Mouse (Mus musculus) neural tube, embryonic 11.5 days (tissue): ENCODE data around the gene Camkv. TPM values are rescaled to one million over a fixed set of nuclear protein-coding genes. Genes with fewer than 3 reads are reported as not detected.
A peak's percentile ranks its signal among the peaks of the same experiment; 100 is the strongest.

Experiments used
- ATAC-seq: fragments of 200-750 bp; cut with Nextera tagmentation; 2 replicates; pipeline ENCODE4 v1.8.0; 2017; ENCODE audit warnings: moderate number of reproducible peaks, mild to moderate bottlenecking, moderate TSS enrichment, moderate library complexity; ENCODE audit not compliant: insufficient read depth, low FRiP score, low TSS enrichment
- DNase-seq: peaks from one replicate; pipeline ENCODE4 v3.0.0-alpha.2; 2015; ENCODE audit warnings: low spot score
- H3K27ac ChIP-seq: fragments of 300-500 bp; sonication (generic); 2 replicates; pipeline ENCODE4 v1.5.1; 2014; ENCODE audit warnings: low read depth, mild to moderate bottlenecking, low read length
- H3K27me3 ChIP-seq: fragments of 300-500 bp; sonication (generic); 2 replicates; pipeline ENCODE4 v1.6.1; 2014; ENCODE audit warnings: mild to moderate bottlenecking, low read length, mixed read lengths; ENCODE audit not compliant: control insufficient read depth, insufficient read depth
- H3K36me3 ChIP-seq: fragments of 300-500 bp; sonication (generic); 2 replicates; pipeline ENCODE4 v1.6.1; 2014; ENCODE audit warnings: mild to moderate bottlenecking, low read length, moderate library complexity, mixed read lengths; ENCODE audit not compliant: control insufficient read depth, insufficient read depth
- H3K4me1 ChIP-seq: fragments of 300-500 bp; sonication (generic); 2 replicates; pipeline ENCODE4 v1.6.1; 2014; ENCODE audit warnings: low read length, mixed read lengths; ENCODE audit not compliant: control insufficient read depth, insufficient read depth
- H3K4me2 ChIP-seq: fragments of 300-500 bp; sonication (generic); 2 replicates; pipeline ENCODE4 v1.6.1; 2014; ENCODE audit warnings: low read depth, mild to moderate bottlenecking, moderate library complexity
- H3K4me3 ChIP-seq: fragments of 300-500 bp; sonication (generic); 2 replicates; pipeline ENCODE4 v1.5.1; 2014; ENCODE audit warnings: low read depth, low read length
- H3K9ac ChIP-seq: fragments of 300-500 bp; sonication (generic); 2 replicates; pipeline ENCODE4 v1.6.1; 2014; ENCODE audit warnings: mild to moderate bottlenecking, low read length
- H3K9me3 ChIP-seq: fragments of 300-500 bp; sonication (generic); 2 replicates; pipeline ENCODE4 v1.6.1; 2016; ENCODE audit warnings: low read length; ENCODE audit not compliant: control insufficient read depth
- WGBS: fragments of 180-500 bp; shearing (Covaris S2); extraction: QIAGEN DNeasy Blood & Tissue Kit; methylation state at CpG from one replicate; pipeline ENCODE4 v1.1.7; 2014; 5-methylcytosine and 5-hydroxymethylcytosine counted together
- polyA plus RNA-seq: library from polyadenylated mRNA; unstranded; fragments of >200 nt; fragmentation: Nextera tagmentation; extraction: Ambion mirVana; gene quantifications from 2 replicates; pipeline ENCODE4 v1.2.1, GENCODE M21; 2014

Camkv gene
- polyA plus RNA-seq, 1 experiment from 2014 or later: 4.3 TPM

GRCm38 (mm10) chr9:107928169-107928568 is 7.3 kb upstream of the Camkv start, which contains the start of gene Actl11:
TSS of gene Actl11 (plus strand) at chr9:107928469.
- ATAC-seq (no peak), DNase-seq (no peak)
- Histone ChIP-seq H3K36me3 (no peaks in the 10 kb centered on the region), H3K4me2 (no peak within 1 kb of the TSS), H3K9ac (no peak within 1 kb of the TSS), H3K4me3 (no peak within 1 kb of the TSS), H3K27me3 (no peaks in the 10 kb centered on the region), H3K9me3 (no peaks in the 10 kb centered on the region), H3K27ac (no peak within 1 kb of the TSS), H3K4me1 (no peaks in the 10 kb centered on the region)
- WGBS: 82% methylated on average over 3 of the region's 3 CpGs

DNA sequence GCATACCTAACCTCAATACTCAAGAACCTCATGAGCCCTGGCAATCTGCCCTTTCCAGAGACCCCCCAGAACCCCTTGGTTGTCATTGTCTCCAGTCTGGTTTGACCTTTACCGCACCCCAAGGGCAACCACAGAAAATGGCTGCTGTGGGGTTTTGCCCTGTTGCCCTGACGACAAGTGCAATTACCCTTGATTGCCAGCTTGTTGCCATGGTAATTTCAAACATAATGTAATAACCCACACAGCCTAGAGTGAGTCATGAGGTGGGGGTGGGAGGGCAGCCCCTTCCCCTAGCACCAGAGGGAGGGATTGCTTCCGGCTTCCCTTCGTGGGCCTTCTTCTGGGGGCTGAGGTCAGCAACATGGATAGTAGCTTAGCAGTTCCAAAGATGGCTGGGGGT is 3.3 kb upstream of the Camkv start:
- Histone ChIP-seq H3K4me3 (no peak overlapping the region), H3K36me3 (no peaks in the 10 kb centered on the region), H3K9me3 (no peaks in the 10 kb centered on the region), H3K4me1 (peaks cover 14% of the 10 kb centered on the region), H3K4me2 (no peak overlapping the region), H3K27ac (no peak overlapping the region), H3K27me3 (no peaks in the 10 kb centered on the region; the same call in 1 of the 2 replicates), H3K9ac (no peak overlapping the region)
- 57% methylated on average over 4 of the region's 4 CpGs for WGBS
- DNase-seq: no peak
- no peak for ATAC-seq

DNA sequence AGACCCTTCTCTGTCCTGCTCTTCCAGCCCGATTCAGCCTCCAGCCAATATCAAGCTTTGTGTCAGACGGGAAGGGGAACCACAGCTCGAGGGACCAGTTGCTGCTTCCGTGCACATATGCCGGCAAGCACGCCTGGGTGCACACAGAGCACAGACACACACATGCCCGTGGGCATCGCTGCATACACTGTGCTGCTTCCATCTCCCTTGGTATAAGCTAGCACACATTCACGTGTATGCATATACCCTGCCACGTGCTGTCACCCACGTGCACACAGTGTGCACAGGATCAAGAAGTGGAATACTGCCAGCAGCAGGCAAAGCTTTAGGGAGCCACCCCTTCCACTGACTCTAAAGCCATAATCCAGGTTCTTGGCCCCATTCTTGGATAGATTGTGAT is 1.3 kb upstream of the Camkv start:
- ATAC-seq (no peak), DNase-seq (no peak)
- Histone ChIP-seq H3K27ac (no peak overlapping the region), H3K9ac (no peak overlapping the region; the same call in 1 of the 2 replicates), H3K36me3 (no peaks in the 10 kb centered on the region), H3K27me3 (no peaks in the 10 kb centered on the region; the same call in 1 of the 2 replicates), H3K4me1 (peaks cover 14% of the 10 kb centered on the region), H3K9me3 (no peaks in the 10 kb centered on the region), H3K4me3 (no peak overlapping the region), H3K4me2 (no peak overlapping the region)
- 90% methylated on average over 11 of the region's 11 CpGs for WGBS

- Histone ChIP-seq H3K27ac (no peak overlapping the region), H3K27me3 (no peaks in the 10 kb centered on the region; the same call in 1 of the 2 replicates), H3K4me1 (peaks cover 14% of the 10 kb centered on the region), H3K4me2 (peak overlapping the region; percentile 96), H3K9me3 (no peaks in the 10 kb centered on the region), H3K4me3 (peak overlapping the region; percentile 51), H3K36me3 (no peaks in the 10 kb centered on the region), H3K9ac (peak overlapping the region; percentile 67)
- DNase-seq (peak; percentile 61), ATAC-seq (peak; percentile 45; the same call in 1 of the 2 replicates)
- WGBS: under 1% methylated on average over 40 of the region's 41 CpGs
Observed at GRCm38 (mm10) chr9:107935790-107936214, 328 bp downstream of the Camkv start.

DNA sequence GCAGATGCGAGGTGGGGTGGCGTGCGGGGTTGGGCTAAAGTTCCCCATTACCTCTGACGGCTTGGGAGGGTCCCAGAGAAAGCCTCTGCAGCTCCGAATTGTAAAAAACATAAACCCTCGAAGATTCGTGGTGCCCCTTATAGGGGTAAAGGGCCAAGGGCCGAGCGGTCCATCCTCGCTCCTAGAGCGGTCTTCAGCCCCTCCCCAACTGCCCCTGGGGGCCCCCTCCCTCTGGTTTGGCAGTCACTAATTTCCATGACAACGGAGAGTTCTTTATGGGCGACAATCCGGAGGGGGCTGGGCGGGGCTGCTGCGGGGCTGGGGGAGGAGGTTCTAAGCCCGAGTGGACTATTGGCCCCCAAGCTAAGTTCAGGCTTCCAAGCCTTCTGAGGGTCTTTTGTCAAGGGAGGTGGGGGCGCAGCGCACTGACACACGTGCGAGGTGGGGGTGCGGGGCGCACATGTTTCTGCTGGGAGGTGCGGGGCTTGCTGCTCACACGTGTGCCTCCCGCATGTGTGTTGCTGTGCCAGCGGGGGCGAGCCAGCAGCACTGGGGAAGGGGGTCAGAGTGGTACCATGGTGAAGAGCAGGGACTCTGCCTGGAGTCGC is 845 bp downstream of the Camkv start:
- Histone ChIP-seq H3K4me2 (peak overlapping the region; percentile 96), H3K4me3 (peak overlapping the region; percentile 51), H3K9ac (peak overlapping the region; percentile 67), H3K27me3 (no peaks in the 10 kb centered on the region; the same call in 1 of the 2 replicates), H3K9me3 (no peaks in the 10 kb centered on the region), H3K36me3 (no peaks in the 10 kb centered on the region), H3K27ac (no peak overlapping the region), H3K4me1 (peaks cover 14% of the 10 kb centered on the region)
- peak; percentile 61; the same call in 1 of the 2 replicates for ATAC-seq
- WGBS: 2% methylated on average over 29 of the region's 29 CpGs
- peak; percentile 38 for DNase-seq

GRCm38 (mm10) chr9:107936831-107937230 is 1.4 kb downstream of the Camkv start:
- Histone ChIP-seq H3K27me3 (no peaks in the 10 kb centered on the region; the same call in 1 of the 2 replicates), H3K27ac (no peak overlapping the region), H3K9me3 (no peaks in the 10 kb centered on the region), H3K4me3 (peak overlapping the region; percentile 51), H3K9ac (peak overlapping the region; percentile 67), H3K4me2 (peak overlapping the region; percentile 96), H3K4me1 (peaks cover 14% of the 10 kb centered on the region), H3K36me3 (no peaks in the 10 kb centered on the region)
- ATAC-seq (no peak), DNase-seq (no peak)
- 7% methylated on average over 3 of the region's 3 CpGs for WGBS

DNA sequence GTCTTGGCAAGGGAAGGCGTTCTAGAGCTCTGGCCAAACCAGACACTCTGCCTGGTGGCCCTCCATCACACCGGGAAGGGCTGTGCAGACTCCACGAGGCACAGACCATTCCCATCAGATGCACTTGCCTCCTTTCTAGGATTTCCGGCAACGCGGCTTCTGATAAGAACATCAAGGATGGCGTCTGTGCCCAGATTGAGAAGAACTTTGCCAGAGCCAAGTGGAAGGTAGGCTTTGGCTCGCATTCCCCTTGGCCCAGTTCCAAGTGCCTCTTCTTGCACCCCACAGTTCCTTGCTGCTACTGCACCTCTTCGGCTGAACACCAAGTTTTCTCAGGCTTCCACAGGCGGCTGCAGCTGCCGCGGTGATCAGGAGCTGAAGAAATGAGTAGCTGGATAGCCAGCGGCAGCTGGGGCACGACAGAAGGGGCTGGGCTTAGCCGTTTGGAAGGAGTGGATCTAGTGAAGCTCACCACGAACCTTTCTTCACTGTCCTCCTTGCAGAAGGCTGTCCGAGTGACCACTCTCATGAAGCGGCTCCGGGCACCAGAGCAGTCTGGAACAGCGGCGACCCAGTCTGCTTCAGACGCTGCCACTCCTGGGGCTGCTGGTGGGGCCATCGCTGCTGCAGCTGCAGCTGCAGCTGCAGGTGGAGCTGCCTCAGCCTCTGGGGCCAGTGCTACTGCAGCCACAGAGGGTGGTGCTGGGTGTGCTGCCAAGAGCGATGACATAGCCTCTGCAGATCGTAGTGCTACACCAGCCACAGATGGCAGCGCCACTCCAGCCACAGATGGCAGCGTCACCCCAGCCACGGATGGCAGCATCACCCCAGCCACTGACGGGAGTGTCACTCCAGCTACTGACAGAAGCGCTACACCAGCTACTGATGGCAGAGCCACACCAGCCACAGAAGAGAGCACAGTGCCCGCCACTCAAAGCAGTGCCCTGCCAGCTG is 12.0 kb downstream of the Camkv start:
- Histone ChIP-seq H3K27ac (no peak overlapping the region), H3K4me3 (no peak overlapping the region), H3K27me3 (no peaks in the 10 kb centered on the region), H3K4me1 (peaks cover 5% of the 10 kb centered on the region), H3K9ac (no peak overlapping the region), H3K36me3 (no peaks in the 10 kb centered on the region), H3K4me2 (no peak overlapping the region), H3K9me3 (no peaks in the 10 kb centered on the region)
- WGBS: 94% methylated on average over 31 of the region's 31 CpGs
- no peak for DNase-seq
- ATAC-seq: no peak

GRCm38 (mm10) chr9:107949184-107949921 is 13.9 kb downstream of the Camkv start:
- Histone ChIP-seq H3K9ac (no peak overlapping the region), H3K27ac (no peak overlapping the region), H3K27me3 (no peaks in the 10 kb centered on the region), H3K9me3 (no peaks in the 10 kb centered on the region), H3K4me2 (no peak overlapping the region), H3K4me1 (peaks cover 5% of the 10 kb centered on the region), H3K4me3 (no peak overlapping the region), H3K36me3 (no peaks in the 10 kb centered on the region)
- 83% methylated on average over 13 of the region's 13 CpGs for WGBS
- ATAC-seq (no peak), DNase-seq (no peak)
